Mouse (Mus musculus) cerebellum, adult 9-10 months (tissue): ENCODE results near the gene Acbd7.

Source experiments
- DNase-seq: peaks from one replicate; pipeline ENCODE4 v3.0.0; 2022

Gene Acbd7

GRCm38 (mm10) chr2:3387105-3387860 lies 51.3 kb downstream of the Acbd7 start:
- no peak for DNase-seq
